Mouse (Mus musculus) midbrain, embryonic 11.5 days (tissue): ENCODE results near the gene Scube1. TPM values are rescaled to one million over a fixed set of nuclear protein-coding genes. Genes with fewer than 3 reads are reported as not detected.

Experiments used
- ATAC-seq: fragments of 200-750 bp; cut with Nextera tagmentation; 2 replicates; pipeline ENCODE4 v1.8.0; 2017; ENCODE audit warnings: moderate TSS enrichment, moderate library complexity; ENCODE audit not compliant: low FRiP score
- DNase-seq: peaks from one replicate; pipeline ENCODE4 v3.0.0; 2015; ENCODE audit warnings: low spot score; ENCODE audit errors: missing footprints
- H3K27ac ChIP-seq: fragments of 300-500 bp; sonication (generic); 2 replicates; pipeline ENCODE4 v1.5.1; 2014; ENCODE audit warnings: low read depth, low read length
- H3K27me3 ChIP-seq: fragments of 300-500 bp; sonication (generic); 2 replicates; pipeline ENCODE4 v1.6.1; 2014; ENCODE audit warnings: mild to moderate bottlenecking, low read length, moderate library complexity, mixed read lengths; ENCODE audit not compliant: control insufficient read depth, insufficient read depth
- H3K36me3 ChIP-seq: fragments of 300-500 bp; sonication (generic); 2 replicates; pipeline ENCODE4 v1.6.1; 2014; ENCODE audit warnings: mild to moderate bottlenecking, low read length, moderate library complexity, mixed read lengths; ENCODE audit not compliant: control insufficient read depth, insufficient read depth
- H3K4me1 ChIP-seq: fragments of 300-500 bp; sonication (generic); 2 replicates; pipeline ENCODE4 v1.6.1; 2014; ENCODE audit warnings: low read length; ENCODE audit not compliant: control insufficient read depth, insufficient read depth
- H3K4me2 ChIP-seq: fragments of 300-500 bp; sonication (generic); 2 replicates; pipeline ENCODE4 v1.6.1; 2014; ENCODE audit warnings: mild to moderate bottlenecking, moderate library complexity
- H3K4me3 ChIP-seq: fragments of 300-500 bp; sonication (generic); 2 replicates; pipeline ENCODE4 v1.5.1; 2014; ENCODE audit warnings: low read depth, low read length
- H3K9ac ChIP-seq: fragments of 300-500 bp; sonication (generic); 2 replicates; pipeline ENCODE4 v1.6.1; 2014; ENCODE audit warnings: low read length
- H3K9me3 ChIP-seq: fragments of 300-500 bp; sonication (generic); 2 replicates; pipeline ENCODE4 v1.6.1; 2016; ENCODE audit warnings: low read length; ENCODE audit not compliant: control insufficient read depth
- WGBS: fragments of 180-500 bp; shearing (Covaris S2); extraction: QIAGEN DNeasy Blood & Tissue Kit; methylation state at CpG from one replicate; pipeline ENCODE4 v1.1.7; 2014; 5-methylcytosine and 5-hydroxymethylcytosine counted together
- polyA plus RNA-seq: library from polyadenylated mRNA; unstranded; fragments of >200 nt; fragmentation: Nextera tagmentation; extraction: Ambion mirVana; gene quantifications from 2 replicates; pipeline ENCODE4 v1.2.1, GENCODE M21; 2014

The Scube1 gene
- polyA plus RNA-seq, 1 experiment from 2014 or later = 31.4 TPM

- no peak overlapping the region for H3K27ac ChIP-seq
- H3K9ac ChIP-seq = no peak overlapping the region
- ATAC-seq (no peak), DNase-seq (peak; percentile 87)
- H3K9me3 ChIP-seq = no peaks in the 10 kb centered on the region
- H3K36me3 ChIP-seq = no peaks in the 10 kb centered on the region
- no peak overlapping the region for H3K4me2 ChIP-seq
- WGBS = 56% methylated on average over 5 of the region's 5 CpGs
- H3K4me3 ChIP-seq = no peak overlapping the region
- peaks cover 22% of the 10 kb centered on the region for H3K4me1 ChIP-seq
- H3K27me3 ChIP-seq = peaks cover 14% of the 10 kb centered on the region; the same call in 1 of the 2 replicates
These were observed 60.1 kb downstream of the Scube1 start for GRCm38 (mm10) chr15:83664722-83665121.

- 39% methylated on average over 4 of the region's 4 CpGs for WGBS
- ATAC-seq (no peak), DNase-seq (peak; percentile 86)
- H3K27ac ChIP-seq = no peak overlapping the region
- no peak overlapping the region for H3K4me2 ChIP-seq
- H3K4me3 ChIP-seq = no peak overlapping the region
- H3K4me1 ChIP-seq = peaks cover 22% of the 10 kb centered on the region
- no peak overlapping the region for H3K9ac ChIP-seq
- H3K27me3 ChIP-seq = peaks cover 14% of the 10 kb centered on the region; the same call in 1 of the 2 replicates
- no peaks in the 10 kb centered on the region for H3K9me3 ChIP-seq
- H3K36me3 ChIP-seq = no peaks in the 10 kb centered on the region
These were observed 61.8 kb downstream of the Scube1 start for GRCm38 (mm10) chr15:83663066-83663465.

DNA sequence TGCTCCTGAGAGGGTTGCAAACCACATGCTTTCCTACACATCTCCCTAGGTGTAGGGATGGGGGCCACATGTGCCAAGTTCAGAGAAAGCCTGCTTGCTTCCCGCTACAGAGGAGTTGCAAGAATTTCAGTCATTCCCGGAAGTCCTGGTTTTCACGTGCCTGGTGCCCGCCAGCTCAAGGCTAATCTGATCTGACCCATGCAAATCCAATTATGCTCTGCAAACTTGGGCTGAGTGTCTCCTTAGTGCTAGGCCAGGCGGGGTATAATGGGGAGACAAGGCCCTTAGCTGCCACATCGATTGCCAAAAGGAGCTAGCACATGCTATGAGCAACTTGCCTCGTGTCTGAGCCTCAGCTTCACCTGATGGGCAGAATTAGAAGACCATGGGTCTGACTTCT, 62.7 kb downstream of the Scube1 start:
- peaks cover 14% of the 10 kb centered on the region; the same call in 1 of the 2 replicates for H3K27me3 ChIP-seq
- no peaks in the 10 kb centered on the region for H3K36me3 ChIP-seq
- DNase-seq (peak; percentile 89), ATAC-seq (peak; percentile 55; the same call in 1 of the 2 replicates)
- H3K4me2 ChIP-seq = no peak overlapping the region
- H3K9me3 ChIP-seq = no peaks in the 10 kb centered on the region
- peaks cover 22% of the 10 kb centered on the region for H3K4me1 ChIP-seq
- WGBS = 18% methylated on average over 7 of the region's 7 CpGs
- H3K27ac ChIP-seq = no peak overlapping the region
- no peak overlapping the region for H3K9ac ChIP-seq
- H3K4me3 ChIP-seq = no peak overlapping the region

DNA sequence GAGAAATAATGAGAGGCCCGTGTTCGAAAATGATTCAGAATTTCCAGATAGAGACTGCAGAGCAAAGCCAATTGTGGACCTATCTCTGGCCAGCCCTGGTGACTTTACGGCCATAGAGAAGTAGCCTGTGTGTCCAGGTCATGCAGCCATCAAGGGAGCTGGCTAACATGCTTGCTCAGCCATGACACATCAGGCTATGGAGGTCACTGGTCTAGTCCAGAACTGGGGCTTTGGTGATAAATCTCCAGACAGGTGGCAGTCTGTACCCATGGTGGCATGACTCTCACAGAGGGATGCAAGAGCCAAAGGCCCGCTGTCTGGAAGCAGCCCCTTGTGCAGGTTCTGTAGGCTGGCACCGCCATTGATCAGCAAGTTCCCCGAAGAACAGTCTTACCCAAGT, 82.3 kb downstream of the Scube1 start:
- H3K9ac ChIP-seq = no peak overlapping the region
- H3K4me1 ChIP-seq = no peaks in the 10 kb centered on the region
- H3K9me3 ChIP-seq = no peaks in the 10 kb centered on the region
- ATAC-seq (no peak), DNase-seq (no peak)
- no peaks in the 10 kb centered on the region; the same call in 1 of the 2 replicates for H3K36me3 ChIP-seq
- H3K27me3 ChIP-seq = no peaks in the 10 kb centered on the region
- WGBS = 92% methylated on average over 6 of the region's 6 CpGs
- H3K4me3 ChIP-seq = no peak overlapping the region
- no peak overlapping the region for H3K27ac ChIP-seq
- H3K4me2 ChIP-seq = no peak overlapping the region

DNA sequence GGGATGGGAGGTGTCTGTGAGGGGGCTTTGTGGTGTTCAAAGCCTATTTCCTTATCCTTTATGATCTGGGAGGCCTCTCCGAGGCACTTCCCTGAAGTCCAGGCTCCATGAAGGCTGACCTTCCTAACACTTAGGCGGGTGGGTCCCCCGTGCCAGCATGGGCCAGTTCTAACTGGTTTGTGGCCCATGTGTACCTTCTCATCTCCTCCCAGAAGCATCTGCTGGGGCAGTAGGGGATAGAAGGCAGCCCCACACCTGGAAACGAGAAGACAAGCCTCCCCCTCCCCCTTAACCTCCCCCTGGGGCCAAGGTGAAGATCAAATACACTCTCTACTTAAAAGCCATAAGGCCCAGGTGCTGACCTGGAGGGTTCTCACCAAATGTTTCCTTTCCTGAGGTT, 84.6 kb downstream of the Scube1 start:
- H3K9me3 ChIP-seq = no peaks in the 10 kb centered on the region
- no peaks in the 10 kb centered on the region for H3K27me3 ChIP-seq
- no peak for ATAC-seq
- no peak for DNase-seq
- H3K36me3 ChIP-seq = peaks cover 3% of the 10 kb centered on the region
- no peak overlapping the region for H3K27ac ChIP-seq
- WGBS = 77% methylated on average over 4 of the region's 4 CpGs
- H3K4me1 ChIP-seq = no peaks in the 10 kb centered on the region
- no peak overlapping the region for H3K4me3 ChIP-seq
- no peak overlapping the region for H3K4me2 ChIP-seq
- H3K9ac ChIP-seq = no peak overlapping the region

- Histone ChIP-seq H3K9me3 (no peaks in the 10 kb centered on the region), H3K27ac (no peak overlapping the region), H3K4me3 (no peak overlapping the region), H3K4me1 (no peaks in the 10 kb centered on the region), H3K27me3 (no peaks in the 10 kb centered on the region), H3K9ac (no peak overlapping the region), H3K36me3 (peaks cover 7% of the 10 kb centered on the region), H3K4me2 (no peak overlapping the region)
- no peak for DNase-seq
- 63% methylated on average over 3 of the region's 3 CpGs for WGBS
- no peak for ATAC-seq
These were observed 85.7 kb downstream of the Scube1 start for GRCm38 (mm10) chr15:83639160-83639559.

DNA sequence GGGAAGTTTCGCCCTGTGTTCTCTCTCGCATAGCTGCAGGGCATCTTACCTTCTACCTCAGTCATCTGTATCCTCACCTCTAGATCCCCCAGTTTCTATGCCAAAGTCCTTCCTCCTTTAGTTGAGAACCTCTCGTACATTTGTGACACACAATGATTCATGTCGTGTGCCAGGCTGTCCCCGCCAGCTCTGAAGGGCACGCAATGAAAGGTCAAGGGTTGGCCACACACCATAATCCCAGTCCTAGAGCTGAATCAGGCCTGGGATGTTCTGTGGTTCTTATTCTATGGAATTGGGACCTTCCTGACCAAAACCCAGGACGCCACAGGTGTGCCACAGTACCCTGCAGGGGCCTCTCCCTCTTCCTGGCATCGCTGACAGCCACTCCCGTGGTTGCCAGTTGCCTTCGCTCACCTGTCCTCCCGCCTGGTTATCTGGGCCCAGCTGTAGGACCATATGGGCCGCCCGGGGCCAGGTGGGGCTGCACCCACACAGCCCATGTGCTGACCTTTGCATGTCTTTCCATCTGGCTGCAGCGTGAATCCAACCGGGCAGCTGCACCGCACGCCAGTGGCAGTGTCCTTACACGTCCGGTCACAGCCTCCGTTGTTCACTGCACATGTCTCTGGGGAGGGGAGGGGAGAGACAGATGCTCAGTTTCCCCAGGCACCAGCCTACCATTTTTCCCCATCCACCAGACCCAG, 86.5 kb downstream of the Scube1 start:
- no peak overlapping the region for H3K4me2 ChIP-seq
- no peak overlapping the region for H3K9ac ChIP-seq
- no peaks in the 10 kb centered on the region for H3K4me1 ChIP-seq
- no peak for ATAC-seq
- 89% methylated on average over 20 of the region's 20 CpGs for WGBS
- no peak overlapping the region for H3K27ac ChIP-seq
- no peak for DNase-seq
- peaks cover 7% of the 10 kb centered on the region for H3K36me3 ChIP-seq
- no peaks in the 10 kb centered on the region for H3K27me3 ChIP-seq
- no peaks in the 10 kb centered on the region for H3K9me3 ChIP-seq
- no peak overlapping the region for H3K4me3 ChIP-seq

- DNase-seq (no peak), ATAC-seq (no peak)
- Histone ChIP-seq H3K4me3 (no peak overlapping the region), H3K27me3 (no peaks in the 10 kb centered on the region), H3K9ac (no peak overlapping the region), H3K27ac (no peak overlapping the region), H3K4me2 (no peak overlapping the region), H3K4me1 (no peaks in the 10 kb centered on the region), H3K9me3 (no peaks in the 10 kb centered on the region), H3K36me3 (peaks cover 7% of the 10 kb centered on the region)
- WGBS = 84% methylated on average over 6 of the region's 6 CpGs
These were observed 88.1 kb downstream of the Scube1 start for GRCm38 (mm10) chr15:83636759-83637158.

GRCm38 (mm10) chr15:83635251-83635650, 89.6 kb downstream of the Scube1 start:
- Histone ChIP-seq H3K4me2 (no peak overlapping the region), H3K9ac (no peak overlapping the region), H3K9me3 (peaks cover 4% of the 10 kb centered on the region; the same call in 1 of the 2 replicates), H3K4me3 (no peak overlapping the region), H3K27ac (no peak overlapping the region), H3K27me3 (no peaks in the 10 kb centered on the region), H3K4me1 (no peaks in the 10 kb centered on the region), H3K36me3 (peaks cover 11% of the 10 kb centered on the region)
- ATAC-seq = no peak
- 48% methylated on average over 3 of the region's 3 CpGs for WGBS
- no peak for DNase-seq
